Mouse (Mus musculus) hindbrain, embryonic 10.5 days (tissue): ENCODE results near the gene S100a11. TPM values are rescaled to one million over a fixed set of nuclear protein-coding genes. Genes with fewer than 3 reads are reported as not detected.

Experiments used
- DNase-seq: peaks from one replicate; pipeline ENCODE4 v3.0.0-alpha.2; 2017; ENCODE audit warnings: low spot score
- H3K27ac ChIP-seq: fragments of 300-500 bp; sonication (generic); 2 replicates; pipeline ENCODE4 v1.5.1; 2016; ENCODE audit warnings: mild to moderate bottlenecking, moderate library complexity
- H3K27me3 ChIP-seq: fragments of 300-500 bp; sonication (generic); 2 replicates; pipeline ENCODE4 v1.6.1; 2016; ENCODE audit warnings: mild to moderate bottlenecking; ENCODE audit not compliant: poor library complexity, insufficient read depth, severe bottlenecking
- H3K36me3 ChIP-seq: fragments of 300-500 bp; sonication (generic); 2 replicates; pipeline ENCODE4 v1.6.1; 2016; ENCODE audit warnings: mild to moderate bottlenecking, moderate library complexity
- H3K4me1 ChIP-seq: fragments of 300-500 bp; sonication (generic); replicated peaks from 2 replicates; pipeline ENCODE4 v1.6.1; 2016; ENCODE audit warnings: mild to moderate bottlenecking
- H3K4me3 ChIP-seq: fragments of 300-500 bp; sonication (generic); 2 replicates; pipeline ENCODE4 v1.5.1; 2016; ENCODE audit warnings: mild to moderate bottlenecking, moderate library complexity
- H3K9me3 ChIP-seq: fragments of 300-500 bp; sonication (generic); 2 replicates; pipeline ENCODE4 v1.6.1; 2016; ENCODE audit warnings: mild to moderate bottlenecking, moderate library complexity
- WGBS: fragments of 180-500 bp; shearing (Covaris S2); methylation state at CpG from one replicate; pipeline ENCODE4 v1.1.7; 2016; 5-methylcytosine and 5-hydroxymethylcytosine counted together
- polyA plus RNA-seq: library from polyadenylated mRNA; unstranded; fragments of >200 nt; fragmentation: Nextera tagmentation; extraction: Ambion mirVana; gene quantifications from 2 replicates; pipeline ENCODE4 v1.2.1, GENCODE M21; 2016

S100a11 gene
- polyA plus RNA-seq, 1 experiment from 2014 or later, result 404 TPM

DNA sequence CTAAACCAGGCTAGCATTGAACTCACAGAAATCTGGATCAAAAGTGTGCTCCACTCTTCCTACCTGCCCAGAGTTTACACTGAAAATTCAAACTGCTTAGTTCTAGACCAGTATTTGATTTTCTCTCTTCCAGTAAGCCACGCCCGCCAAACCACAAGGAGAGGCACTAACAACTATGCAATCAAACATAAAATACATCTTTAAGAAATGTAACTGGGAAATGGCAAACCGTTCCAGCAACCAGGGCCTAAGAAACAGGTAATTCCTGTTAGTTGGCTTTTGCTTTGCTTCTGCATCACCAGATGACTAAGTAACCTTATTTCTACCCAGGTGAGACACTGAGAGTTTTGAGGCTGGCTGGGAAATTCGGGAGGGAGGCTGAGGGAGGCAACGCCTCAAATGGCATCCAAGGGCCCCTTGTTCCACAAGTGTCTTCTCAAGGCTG lies 13.4 kb upstream of the S100a11 start:
- no peak overlapping the region for H3K4me3 ChIP-seq
- no peaks in the 10 kb centered on the region for H3K36me3 ChIP-seq
- no peak for DNase-seq
- 0 out of 2 replicates have a peak, but pooled peaks cover 2% of the 10 kb centered on the region for H3K4me1 ChIP-seq
- no peak overlapping the region for H3K27ac ChIP-seq
- WGBS, result 69% methylated on average over 5 of the region's 5 CpGs
- H3K9me3 ChIP-seq, result no peaks in the 10 kb centered on the region
- no peaks in the 10 kb centered on the region for H3K27me3 ChIP-seq

GRCm38 (mm10) chr3:93509301-93509700 lies 11.0 kb upstream of the S100a11 start:
- 0 out of 2 replicates have a peak, but pooled peaks cover 2% of the 10 kb centered on the region for H3K4me1 ChIP-seq
- no peak overlapping the region for H3K4me3 ChIP-seq
- 88% methylated on average over 1 of the region's 1 CpGs for WGBS
- no peak overlapping the region for H3K27ac ChIP-seq
- H3K36me3 ChIP-seq, result no peaks in the 10 kb centered on the region
- DNase-seq, result no peak
- H3K9me3 ChIP-seq, result no peaks in the 10 kb centered on the region
- H3K27me3 ChIP-seq, result no peaks in the 10 kb centered on the region

DNA sequence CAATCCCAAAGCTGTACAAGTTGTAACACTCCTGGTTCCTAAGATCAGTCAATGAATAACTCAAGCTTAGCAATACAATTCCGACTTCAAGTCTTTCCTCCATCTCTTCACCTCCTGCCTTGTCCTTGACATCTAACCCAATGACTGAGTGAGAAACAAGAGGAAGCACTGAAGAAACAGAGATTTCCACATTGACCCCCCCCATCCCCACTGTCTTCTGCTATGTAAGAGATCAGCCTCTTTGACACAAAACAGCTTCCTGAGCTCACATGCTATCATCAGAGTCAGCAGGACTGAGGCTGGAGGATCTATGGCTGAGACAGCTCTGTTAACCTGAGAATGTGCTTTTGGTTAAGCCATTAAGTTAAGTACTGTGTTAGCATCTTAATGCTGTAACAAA lies 9.3 kb upstream of the S100a11 start:
- no peak overlapping the region for H3K27ac ChIP-seq
- H3K27me3 ChIP-seq, result no peaks in the 10 kb centered on the region
- 74% methylated on average over 1 of the region's 1 CpGs for WGBS
- H3K4me3 ChIP-seq, result no peak overlapping the region
- H3K36me3 ChIP-seq, result no peaks in the 10 kb centered on the region
- 0 out of 2 replicates have a peak, but pooled peaks cover 2% of the 10 kb centered on the region for H3K4me1 ChIP-seq
- no peaks in the 10 kb centered on the region for H3K9me3 ChIP-seq
- DNase-seq, result no peak

DNA sequence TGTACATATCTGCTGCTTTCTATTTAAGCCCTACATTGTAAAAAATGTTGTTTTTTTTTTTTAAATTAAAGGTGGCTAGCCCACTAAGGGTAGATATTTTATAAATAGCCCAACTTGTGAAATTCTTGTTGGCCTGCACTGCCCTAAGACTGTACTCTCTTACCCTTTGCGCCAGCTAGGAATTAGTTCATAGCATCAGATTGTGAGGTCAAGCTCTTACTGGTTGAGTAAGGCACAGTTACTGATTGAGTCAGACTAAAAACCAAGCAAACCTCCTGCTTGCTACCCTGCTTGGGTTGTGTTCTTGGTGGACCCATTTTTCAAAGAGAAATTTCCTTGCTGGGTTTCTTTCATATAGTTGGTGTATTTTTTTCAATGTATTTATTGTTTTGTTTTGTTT lies 8.5 kb upstream of the S100a11 start:
- H3K27ac ChIP-seq, result no peak overlapping the region
- H3K27me3 ChIP-seq, result no peaks in the 10 kb centered on the region
- no peak overlapping the region for H3K4me3 ChIP-seq
- H3K9me3 ChIP-seq, result no peaks in the 10 kb centered on the region
- no peaks in the 10 kb centered on the region for H3K4me1 ChIP-seq
- no peaks in the 10 kb centered on the region for H3K36me3 ChIP-seq
- DNase-seq, result no peak
- 94% methylated on average over 1 of the region's 1 CpGs for WGBS

- Histone ChIP-seq H3K4me1 (no peaks in the 10 kb centered on the region), H3K27me3 (no peaks in the 10 kb centered on the region), H3K9me3 (no peaks in the 10 kb centered on the region), H3K36me3 (no peaks in the 10 kb centered on the region), H3K27ac (no peak overlapping the region), H3K4me3 (no peak overlapping the region)
- 85% methylated on average over 7 of the region's 7 CpGs for WGBS
- no peak for DNase-seq
Observed at GRCm38 (mm10) chr3:93512386-93513101, 7.7 kb upstream of the S100a11 start.

GRCm38 (mm10) chr3:93514628-93515027 lies 5.7 kb upstream of the S100a11 start:
- 94% methylated on average over 3 of the region's 3 CpGs for WGBS
- Histone ChIP-seq H3K27me3 (no peaks in the 10 kb centered on the region), H3K4me1 (no peaks in the 10 kb centered on the region), H3K4me3 (no peak overlapping the region), H3K27ac (no peak overlapping the region), H3K9me3 (no peaks in the 10 kb centered on the region), H3K36me3 (no peaks in the 10 kb centered on the region)
- DNase-seq, result no peak

GRCm38 (mm10) chr3:93517343-93517742 lies 2.9 kb upstream of the S100a11 start:
- Histone ChIP-seq H3K27ac (no peak overlapping the region), H3K4me1 (peaks cover 6% of the 10 kb centered on the region; the same call in 1 of the 2 replicates), H3K9me3 (no peaks in the 10 kb centered on the region), H3K36me3 (no peaks in the 10 kb centered on the region), H3K27me3 (peaks cover 7% of the 10 kb centered on the region; the same call in 1 of the 2 replicates), H3K4me3 (no peak overlapping the region)
- WGBS, result 93% methylated on average over 2 of the region's 2 CpGs
- DNase-seq, result no peak

DNA sequence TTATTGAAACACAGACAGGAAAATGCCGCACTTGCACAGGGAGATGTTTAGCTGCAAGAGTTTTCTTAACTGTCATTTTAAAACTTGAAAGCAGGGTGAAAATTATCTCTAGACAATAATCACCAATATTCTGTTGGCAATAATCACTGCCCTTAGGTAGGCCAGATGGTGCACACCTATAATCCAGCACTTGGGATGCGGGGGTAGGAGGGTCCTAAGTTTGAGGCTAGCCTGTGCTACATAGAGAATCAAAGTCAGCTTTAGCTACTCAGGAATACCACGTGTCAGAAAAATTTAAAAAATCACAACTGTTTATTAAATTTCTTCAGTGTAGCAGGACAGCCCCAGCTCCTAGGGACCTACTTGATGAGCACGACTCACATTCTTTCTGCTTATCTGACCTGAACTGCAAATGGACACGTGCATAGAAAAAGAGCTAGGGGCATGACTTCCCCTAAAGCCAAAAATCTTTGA lies 395 bp upstream of the S100a11 start:
- peak overlapping the region; percentile 83; the same call in 1 of the 2 replicates for H3K27ac ChIP-seq
- H3K4me3 ChIP-seq, result peak overlapping the region; percentile 62
- no peaks in the 10 kb centered on the region for H3K9me3 ChIP-seq
- WGBS, result 55% methylated on average over 5 of the region's 5 CpGs
- no peaks in the 10 kb centered on the region for H3K36me3 ChIP-seq
- H3K27me3 ChIP-seq, result peaks cover 7% of the 10 kb centered on the region; the same call in 1 of the 2 replicates
- peaks cover 6% of the 10 kb centered on the region; the same call in 1 of the 2 replicates for H3K4me1 ChIP-seq
- DNase-seq, result no peak

DNA sequence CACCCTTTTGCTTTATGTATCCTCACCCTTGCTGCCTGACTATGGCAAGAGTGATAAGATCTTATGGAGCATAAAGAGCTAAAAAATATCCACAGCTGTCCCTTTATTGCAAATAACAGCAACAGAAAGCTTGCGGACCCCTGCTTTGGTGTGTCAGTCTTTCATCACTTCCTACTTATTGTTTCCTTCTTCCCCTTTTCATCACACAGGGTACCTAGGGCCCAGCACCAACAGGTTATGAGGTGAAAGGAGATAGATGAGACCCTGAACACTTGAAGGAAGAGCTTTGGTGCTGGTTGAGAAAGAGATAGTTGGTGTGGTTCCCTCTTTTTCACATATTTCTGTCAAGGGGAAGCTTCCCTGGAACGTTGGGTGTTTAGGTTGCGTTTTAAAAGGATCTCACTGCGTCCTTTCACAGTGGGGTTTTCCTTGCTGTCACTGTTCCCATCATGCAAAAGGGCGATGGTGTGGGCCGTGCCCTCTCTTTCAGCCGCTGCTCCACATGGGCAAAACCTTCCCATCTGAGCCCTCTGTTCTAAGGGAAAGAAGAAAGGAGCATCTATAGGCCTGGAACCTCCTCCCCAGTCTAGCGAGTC lies 1.3 kb downstream of the S100a11 start:
- Histone ChIP-seq H3K27ac (no peak overlapping the region), H3K36me3 (no peaks in the 10 kb centered on the region), H3K27me3 (peaks cover 7% of the 10 kb centered on the region; the same call in 1 of the 2 replicates), H3K4me1 (peaks cover 6% of the 10 kb centered on the region; the same call in 1 of the 2 replicates), H3K4me3 (no peak overlapping the region), H3K9me3 (no peaks in the 10 kb centered on the region)
- no peak for DNase-seq
- WGBS, result 83% methylated on average over 8 of the region's 8 CpGs

DNA sequence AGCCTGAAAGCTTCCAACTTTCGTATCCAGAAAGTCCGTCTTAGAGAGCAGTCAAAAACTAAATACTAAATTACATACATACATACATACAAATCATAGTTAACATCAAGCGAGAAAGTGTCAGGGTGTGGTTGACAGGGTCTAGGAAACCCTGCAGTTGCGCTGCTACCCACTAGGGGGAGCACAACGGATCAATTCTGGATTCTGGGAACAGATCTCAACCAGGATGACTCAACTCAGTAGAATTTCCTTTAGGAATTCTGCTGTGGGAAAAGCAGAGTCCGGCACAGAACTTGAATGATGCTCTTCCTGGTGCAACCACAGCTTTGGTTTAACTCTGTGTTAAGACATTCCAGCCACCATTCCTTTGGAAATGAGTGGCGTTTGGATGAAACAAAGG lies 2.3 kb downstream of the S100a11 start:
- no peak overlapping the region for H3K27ac ChIP-seq
- 46% methylated on average over 7 of the region's 7 CpGs for WGBS
- no peak overlapping the region for H3K4me3 ChIP-seq
- peak; percentile 63 for DNase-seq
- peaks cover 6% of the 10 kb centered on the region; the same call in 1 of the 2 replicates for H3K4me1 ChIP-seq
- peaks cover 7% of the 10 kb centered on the region; the same call in 1 of the 2 replicates for H3K27me3 ChIP-seq
- no peaks in the 10 kb centered on the region for H3K9me3 ChIP-seq
- H3K36me3 ChIP-seq, result no peaks in the 10 kb centered on the region

DNA sequence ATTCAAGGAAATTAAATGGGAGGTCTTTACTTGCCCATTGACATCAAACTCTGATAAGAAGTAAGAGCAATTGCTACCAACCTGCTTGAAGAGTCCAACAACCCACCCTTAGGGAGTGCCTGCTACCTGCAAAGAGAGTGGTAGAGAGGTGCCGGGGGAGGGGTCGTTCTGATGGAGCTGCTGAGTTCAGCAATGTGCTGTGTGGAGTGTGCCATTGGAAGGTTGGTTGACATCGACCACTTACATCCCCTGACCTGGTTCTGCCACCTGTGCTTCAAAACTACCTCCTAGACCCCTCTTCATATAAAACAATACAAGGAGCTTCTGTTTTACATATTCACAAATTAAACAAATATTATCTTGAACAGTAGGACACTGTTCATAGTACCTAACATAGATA lies 7.0 kb downstream of the S100a11 start:
- 80% methylated on average over 3 of the region's 3 CpGs for WGBS
- Histone ChIP-seq H3K27me3 (no peaks in the 10 kb centered on the region), H3K4me3 (no peak overlapping the region), H3K4me1 (no peaks in the 10 kb centered on the region), H3K9me3 (no peaks in the 10 kb centered on the region), H3K36me3 (no peaks in the 10 kb centered on the region), H3K27ac (no peak overlapping the region)
- DNase-seq, result no peak

GRCm38 (mm10) chr3:93528807-93529206 lies 8.5 kb downstream of the S100a11 start:
- 81% methylated on average over 5 of the region's 5 CpGs for WGBS
- Histone ChIP-seq H3K4me1 (no peaks in the 10 kb centered on the region), H3K27me3 (no peaks in the 10 kb centered on the region), H3K27ac (no peak overlapping the region), H3K9me3 (no peaks in the 10 kb centered on the region), H3K4me3 (no peak overlapping the region), H3K36me3 (no peaks in the 10 kb centered on the region)
- DNase-seq, result no peak

DNA sequence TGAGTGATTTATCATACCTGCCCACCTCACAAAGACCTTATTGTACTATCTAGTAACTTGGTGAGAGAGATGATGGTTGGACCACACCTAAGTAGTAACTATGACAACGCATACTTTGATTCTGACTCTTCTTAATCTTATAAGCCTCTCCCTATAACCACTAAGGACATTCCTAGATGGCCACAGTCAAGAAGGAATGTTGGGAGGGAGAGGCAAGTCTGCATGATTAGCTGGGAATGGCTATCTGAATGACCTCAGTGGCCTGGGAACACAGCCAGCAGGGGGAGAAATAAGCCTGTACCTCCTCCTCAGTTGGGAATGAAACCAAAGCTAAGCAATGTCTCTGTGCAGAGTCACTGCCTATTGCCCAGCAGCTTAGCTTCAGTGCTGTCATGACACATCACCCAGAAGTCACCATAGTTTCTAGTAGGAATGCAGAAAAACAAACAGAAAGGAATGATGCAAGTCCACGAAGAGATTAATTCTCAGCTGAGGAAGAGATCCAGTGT lies 16.8 kb downstream of the S100a11 start:
- Histone ChIP-seq H3K27ac (no peak overlapping the region), H3K4me3 (no peak overlapping the region), H3K9me3 (no peaks in the 10 kb centered on the region), H3K27me3 (no peaks in the 10 kb centered on the region), H3K36me3 (no peaks in the 10 kb centered on the region), H3K4me1 (no peaks in the 10 kb centered on the region)
- no peak for DNase-seq
- 63% methylated on average over 2 of the region's 2 CpGs for WGBS
